Mouse (Mus musculus): ENCODE measurements around the gene Mmp8. TPM values are rescaled to one million over a fixed set of nuclear protein-coding genes. Genes with fewer than 3 reads are reported as not detected.

Mmp8 gene
- polyA plus RNA-seq, 1 experiment = 1.4 TPM

DNA sequence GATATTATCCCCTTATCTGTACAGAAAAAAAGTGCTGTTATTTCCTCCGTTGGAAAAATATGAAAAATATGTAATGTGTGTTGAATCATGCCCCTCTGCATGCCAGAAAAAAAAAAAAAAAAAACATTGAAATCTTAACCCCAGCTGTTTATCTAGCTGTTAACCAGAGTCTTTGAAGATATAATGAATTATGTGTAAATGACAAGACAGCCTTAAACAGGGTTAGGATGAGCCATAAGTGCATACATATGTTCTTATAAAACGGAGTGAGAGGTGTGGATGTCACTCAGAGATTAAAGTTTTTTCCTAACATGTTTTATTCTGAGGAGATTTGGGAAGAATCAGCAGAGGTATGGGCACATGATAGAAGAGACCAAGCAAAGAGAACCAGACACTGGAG, 9.7 kb downstream of the Mmp8 start:
- 81% methylated on average over 2 of the region's 2 CpGs for WGBS

DNA sequence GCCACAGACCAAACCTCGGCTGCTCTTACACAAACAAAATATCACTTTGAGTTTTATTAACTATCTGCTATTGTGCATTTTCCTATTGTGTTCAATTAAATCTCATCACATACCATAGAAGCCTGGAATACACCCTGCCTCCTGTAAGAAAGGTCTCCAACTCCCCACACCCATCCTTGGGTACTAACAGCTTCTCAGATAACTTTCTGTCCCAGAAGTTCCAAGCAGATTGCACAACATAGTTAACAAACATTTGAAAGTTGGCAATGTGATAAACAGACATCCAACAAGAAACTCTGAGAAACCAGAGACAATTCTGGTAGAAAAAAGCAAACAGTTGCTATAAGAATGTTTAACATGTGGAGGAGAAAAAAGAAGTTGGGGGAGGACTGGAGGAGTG, 12.2 kb downstream of the Mmp8 start:
- Histone ChIP-seq H3K36me3 (ENCODE audit: control insufficient read depth, insufficient read depth, low read length) (no peaks in the 10 kb centered on the region), H3K27me3 (ENCODE audit: control insufficient read depth, insufficient read depth, low read length) (no peaks in the 10 kb centered on the region), H3K4me1 (ENCODE audit: control insufficient read depth, insufficient read depth, insufficient read length) (peaks cover 4% of the 10 kb centered on the region; the same call in 1 of the 2 replicates), H3K27ac (ENCODE audit: insufficient read depth, low read length) (no peak overlapping the region), H3K4me3 (ENCODE audit: extremely low read depth, insufficient read depth, insufficient read length) (no peak overlapping the region)
- DNase-seq (ENCODE audit: low read depth in 1 of 2, low spot score in 2 of 2) = no peak
- 73% methylated on average over 1 of the region's 1 CpGs for WGBS
- TF ChIP-seq CTCF (IDR thresholded peaks at IDR 0.05; ENCODE audit: extremely low read depth, insufficient read depth, insufficient read length, insufficient replicate concordance) (no peak), POLR2A (IDR thresholded peaks at IDR 0.05; ENCODE audit: low read depth, low read length) (no peak)

More for the DNA sequence above, 9.7 kb downstream of the Mmp8 start:
- no peak for DNase-seq (ENCODE audit: low read depth in 1 of 2, low spot score in 2 of 2)
- Histone ChIP-seq H3K27me3 (ENCODE audit: control insufficient read depth, insufficient read depth, low read length) (no peaks in the 10 kb centered on the region), H3K4me1 (ENCODE audit: control insufficient read depth, insufficient read depth, insufficient read length) (peaks cover 4% of the 10 kb centered on the region; the same call in 1 of the 2 replicates), H3K36me3 (ENCODE audit: control insufficient read depth, insufficient read depth, low read length) (no peaks in the 10 kb centered on the region), H3K4me3 (ENCODE audit: extremely low read depth, insufficient read depth, insufficient read length) (no peak overlapping the region), H3K27ac (ENCODE audit: insufficient read depth, low read length) (no peak overlapping the region)
- no peak for TF ChIP-seq POLR2A (IDR thresholded peaks at IDR 0.05; ENCODE audit: low read depth, low read length)
- TF ChIP-seq CTCF (IDR thresholded peaks at IDR 0.05; ENCODE audit: extremely low read depth, insufficient read depth, insufficient read length, insufficient replicate concordance) = no peak

DNA sequence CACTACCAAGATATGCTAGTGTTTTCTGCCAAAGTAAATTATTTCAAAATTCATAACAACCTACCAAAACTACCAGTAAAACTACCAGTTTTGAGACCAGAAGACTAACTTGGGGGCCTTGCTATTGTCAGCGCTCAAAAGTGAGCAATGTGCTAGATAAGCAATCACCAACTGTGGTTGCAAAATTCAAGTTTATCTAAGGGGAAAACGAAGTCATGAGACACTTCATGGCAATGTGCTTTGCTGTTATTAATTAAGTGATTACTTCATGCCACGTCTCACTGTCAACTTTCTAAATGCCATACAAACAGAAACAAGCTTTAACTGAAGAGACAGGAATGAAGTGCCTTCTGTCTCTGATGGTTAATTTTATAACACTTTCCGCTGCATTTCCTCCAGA, 12.9 kb downstream of the Mmp8 start, which contains the start of gene Mmp27:
TSS of gene Mmp27 (plus strand) at position 235 of the 400 bp plus-strand sequence.
- no peaks in the 10 kb centered on the region for H3K27me3 ChIP-seq (ENCODE audit: control insufficient read depth, insufficient read depth, low read length)
- TF ChIP-seq CTCF (IDR thresholded peaks at IDR 0.05; ENCODE audit: extremely low read depth, insufficient read depth, insufficient read length, insufficient replicate concordance) = no peak
- no peak for TF ChIP-seq POLR2A (IDR thresholded peaks at IDR 0.05; ENCODE audit: low read depth, low read length)
- no peak within 1 kb of the TSS for H3K4me3 ChIP-seq (ENCODE audit: extremely low read depth, insufficient read depth, insufficient read length)
- H3K4me1 ChIP-seq (ENCODE audit: control insufficient read depth, insufficient read depth, insufficient read length) = peaks cover 4% of the 10 kb centered on the region; the same call in 1 of the 2 replicates
- no peak for DNase-seq (ENCODE audit: low read depth in 1 of 2, low spot score in 2 of 2)
- H3K36me3 ChIP-seq (ENCODE audit: control insufficient read depth, insufficient read depth, low read length) = no peaks in the 10 kb centered on the region
- peak within 1 kb of the TSS; percentile 29 for H3K27ac ChIP-seq (ENCODE audit: insufficient read depth, low read length)
- WGBS = 67% methylated on average over 4 of the region's 4 CpGs

GRCm38 (mm10) chr9:7572188-7572587, 13.9 kb downstream of the Mmp8 start:
- Histone ChIP-seq H3K27ac (ENCODE audit: insufficient read depth, low read length) (peak overlapping the region; percentile 29; the same call in 1 of the 2 replicates), H3K27me3 (ENCODE audit: control insufficient read depth, insufficient read depth, low read length) (no peaks in the 10 kb centered on the region), H3K36me3 (ENCODE audit: control insufficient read depth, insufficient read depth, low read length) (no peaks in the 10 kb centered on the region), H3K4me1 (ENCODE audit: control insufficient read depth, insufficient read depth, insufficient read length) (peaks cover 4% of the 10 kb centered on the region; the same call in 1 of the 2 replicates), H3K4me3 (ENCODE audit: extremely low read depth, insufficient read depth, insufficient read length) (no peak overlapping the region)
- WGBS = 68% methylated on average over 7 of the region's 7 CpGs
- TF ChIP-seq CTCF (IDR thresholded peaks at IDR 0.05; ENCODE audit: extremely low read depth, insufficient read depth, insufficient read length, insufficient replicate concordance) (no peak), POLR2A (IDR thresholded peaks at IDR 0.05; ENCODE audit: low read depth, low read length) (no peak)
- DNase-seq (ENCODE audit: low read depth in 1 of 2, low spot score in 2 of 2) = no peak

- H3K27me3 ChIP-seq (ENCODE audit: control insufficient read depth, insufficient read depth, low read length) = no peaks in the 10 kb centered on the region
- no peaks in the 10 kb centered on the region for H3K4me1 ChIP-seq (ENCODE audit: control insufficient read depth, insufficient read depth, insufficient read length)
- no peak for DNase-seq (ENCODE audit: low read depth in 1 of 2, low spot score in 2 of 2)
- TF ChIP-seq CTCF (IDR thresholded peaks at IDR 0.05; ENCODE audit: extremely low read depth, insufficient read depth, insufficient read length, insufficient replicate concordance) (no peak), POLR2A (IDR thresholded peaks at IDR 0.05; ENCODE audit: low read depth, low read length) (no peak)
- no peaks in the 10 kb centered on the region for H3K36me3 ChIP-seq (ENCODE audit: control insufficient read depth, insufficient read depth, low read length)
- no peak overlapping the region for H3K27ac ChIP-seq (ENCODE audit: insufficient read depth, low read length)
- 47% methylated on average over 2 of the region's 2 CpGs for WGBS
- H3K4me3 ChIP-seq (ENCODE audit: extremely low read depth, insufficient read depth, insufficient read length) = no peak overlapping the region
These were observed 14.5 kb downstream of the Mmp8 start for GRCm38 (mm10) chr9:7572663-7573308.

DNA sequence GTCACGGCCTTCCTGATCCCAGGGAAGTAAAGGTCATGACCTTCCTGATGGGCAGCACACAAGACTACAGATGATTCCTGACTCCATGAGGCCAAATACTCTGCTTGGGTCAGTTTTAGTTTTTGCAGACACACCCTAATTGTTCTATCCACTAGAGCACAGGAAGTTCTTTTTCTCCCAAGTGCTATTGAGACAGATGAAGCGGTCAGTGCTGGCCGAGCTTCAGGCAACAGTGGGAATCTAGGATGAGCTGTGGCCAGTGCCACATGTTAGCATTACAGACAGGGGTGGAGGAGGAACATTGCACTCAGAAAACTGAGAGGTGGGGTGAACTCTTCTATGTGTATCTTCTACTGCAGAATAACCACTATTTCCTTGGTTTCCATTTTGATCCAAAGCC, 17.3 kb downstream of the Mmp8 start:
- DNase-seq (ENCODE audit: low read depth in 1 of 2, low spot score in 2 of 2) = no peak
- Histone ChIP-seq H3K27ac (ENCODE audit: insufficient read depth, low read length) (no peak overlapping the region), H3K4me3 (ENCODE audit: extremely low read depth, insufficient read depth, insufficient read length) (no peak overlapping the region), H3K27me3 (ENCODE audit: control insufficient read depth, insufficient read depth, low read length) (no peaks in the 10 kb centered on the region), H3K4me1 (ENCODE audit: control insufficient read depth, insufficient read depth, insufficient read length) (no peaks in the 10 kb centered on the region), H3K36me3 (ENCODE audit: control insufficient read depth, insufficient read depth, low read length) (no peaks in the 10 kb centered on the region)
- no peak for TF ChIP-seq CTCF (IDR thresholded peaks at IDR 0.05; ENCODE audit: extremely low read depth, insufficient read depth, insufficient read length, insufficient replicate concordance)
- WGBS = 89% methylated on average over 3 of the region's 3 CpGs

DNA sequence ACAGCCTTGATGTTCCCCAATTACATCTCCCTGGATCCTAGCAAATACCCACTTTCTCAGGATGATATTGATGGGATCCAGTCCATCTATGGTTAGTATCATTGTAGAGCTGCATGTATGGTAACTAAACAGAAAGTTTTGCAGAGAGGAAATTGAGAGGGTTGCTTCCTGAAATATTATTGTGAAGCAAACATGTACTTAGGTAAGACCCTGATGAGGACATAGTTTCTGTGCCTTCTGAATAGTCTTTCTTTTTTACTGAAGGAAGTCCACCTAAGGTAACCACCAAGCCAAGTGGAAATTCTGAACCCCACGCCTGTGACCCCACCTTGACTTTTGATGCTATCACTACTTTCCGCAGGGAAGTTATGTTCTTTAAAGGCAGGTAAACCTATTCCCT, 19.1 kb downstream of the Mmp8 start:
- Histone ChIP-seq H3K4me1 (ENCODE audit: control insufficient read depth, insufficient read depth, insufficient read length) (no peaks in the 10 kb centered on the region), H3K27me3 (ENCODE audit: control insufficient read depth, insufficient read depth, low read length) (no peaks in the 10 kb centered on the region), H3K36me3 (ENCODE audit: control insufficient read depth, insufficient read depth, low read length) (no peaks in the 10 kb centered on the region), H3K27ac (ENCODE audit: insufficient read depth, low read length) (no peak overlapping the region), H3K4me3 (ENCODE audit: extremely low read depth, insufficient read depth, insufficient read length) (no peak overlapping the region)
- TF ChIP-seq CTCF (IDR thresholded peaks at IDR 0.05; ENCODE audit: extremely low read depth, insufficient read depth, insufficient read length, insufficient replicate concordance) (no peak), POLR2A (IDR thresholded peaks at IDR 0.05; ENCODE audit: low read depth, low read length) (no peak)
- WGBS = 86% methylated on average over 2 of the region's 2 CpGs
- DNase-seq (ENCODE audit: low read depth in 1 of 2, low spot score in 2 of 2) = no peak
